14 mouse cellular contexts compared by ENCODE assay signal in the genomic region with DNA sequence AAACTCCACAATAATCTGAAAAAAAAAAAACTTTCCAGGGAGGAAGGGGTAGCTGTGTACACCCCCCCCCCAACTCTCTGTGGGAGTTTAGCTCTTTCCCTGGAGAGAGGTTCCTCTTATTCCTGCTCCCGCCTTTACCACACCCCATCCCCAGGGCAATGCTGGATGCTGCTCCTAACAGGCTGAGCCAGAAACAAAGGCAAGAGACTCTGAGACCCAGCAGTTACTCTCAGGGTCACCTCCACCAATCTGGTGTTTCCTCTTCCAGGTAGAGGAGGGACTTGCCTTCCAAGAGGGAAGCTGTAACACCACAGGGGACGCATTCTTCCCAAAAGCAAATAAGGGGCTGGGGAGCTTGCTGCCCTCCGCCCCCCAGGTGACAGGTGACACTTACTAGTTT. TPM values are rescaled to one million over a fixed set of nuclear protein-coding genes. Genes with fewer than 3 reads are reported as not detected.
DNase-seq lines count a peak whose midpoint lies in the region; ATAC-seq and TF ChIP-seq lines count a peak whose summit lies in the region.
"Had no signal": no experiment of that assay in that cellular context is flagged by ENCODE, and none has a peak within 500 bp of the region (broad histone marks: within the 10 kb centered on the region; RNA-seq: fewer than 3 reads in every experiment).

No protein-coding gene starts in this region.

- H3K4me2 ChIP-seq in intestine, embryonic 14.5 days (ENCODE audit: low read length): no peak overlapping the region; the same call in 1 of the 2 replicates
- no peak overlapping the region for H3K4me2 ChIP-seq in intestine, postnatal 0 days (replicated peaks; ENCODE audit: low read depth)
- peak overlapping the region; percentile 78 for H3K4me2 ChIP-seq in hindbrain, embryonic 15.5 days

- H3K9ac ChIP-seq in intestine, embryonic 14.5 days (ENCODE audit: low read length): peak overlapping the region; percentile 71; the same call in 1 of the 2 replicates
- H3K9ac ChIP-seq in intestine, postnatal 0 days (ENCODE audit: low read depth, low read length): no peak overlapping the region
- H3K9ac ChIP-seq in hindbrain, embryonic 15.5 days: no peak overlapping the region

- no peaks in the 10 kb centered on the region for H3K27me3 ChIP-seq in intestine, embryonic 14.5 days (replicated peaks; ENCODE audit: control insufficient read depth, insufficient read depth, low read length)
- H3K27me3 ChIP-seq in intestine, postnatal 0 days (replicated peaks; ENCODE audit: control insufficient read depth, insufficient read depth, low read length): no peaks in the 10 kb centered on the region
- H3K27me3 ChIP-seq in E14TG2a.4 (ENCODE audit: insufficient read depth, low read length): no peaks in the 10 kb centered on the region
- no peaks in the 10 kb centered on the region for H3K27me3 ChIP-seq in hindbrain, embryonic 15.5 days
- H3K27me3 ChIP-seq: CH12.LX had no signal

- no peak overlapping the region for H3K27ac ChIP-seq in intestine, embryonic 14.5 days (ENCODE audit: low read depth)
- H3K27ac ChIP-seq in intestine, postnatal 0 days (ENCODE audit: low read depth, low read length): no peak overlapping the region
- H3K27ac ChIP-seq in hindbrain, embryonic 15.5 days (replicated peaks): no peak overlapping the region

- ATAC-seq in intestine, embryonic 14.5 days (replicated peaks; ENCODE audit: low FRiP score, low TSS enrichment, low read depth): no peak
- ATAC-seq in intestine, postnatal 0 days: no peak
- no peak for ATAC-seq in hindbrain, embryonic 15.5 days (ENCODE audit: low FRiP score, low read depth)
- no peak for ATAC-seq in erythroblast, adult 5-6 weeks (replicated peaks; ENCODE audit: low FRiP score, poor library complexity, severe bottlenecking)

- peaks cover 52% of the 10 kb centered on the region for H3K36me3 ChIP-seq in intestine, embryonic 14.5 days (ENCODE audit: control insufficient read depth, insufficient read depth, low read length)
- H3K36me3 ChIP-seq in intestine, postnatal 0 days (ENCODE audit: control insufficient read depth, insufficient read depth): peaks cover 46% of the 10 kb centered on the region
- H3K36me3 ChIP-seq in E14TG2a.4 (ENCODE audit: insufficient read depth, low read length): peaks cover 47% of the 10 kb centered on the region
- peaks cover 42% of the 10 kb centered on the region for H3K36me3 ChIP-seq in hindbrain, embryonic 15.5 days

- H3K4me3 ChIP-seq in intestine, embryonic 14.5 days (ENCODE audit: low read depth, low read length): no peak overlapping the region
- no peak overlapping the region for H3K4me3 ChIP-seq in intestine, postnatal 0 days (ENCODE audit: low read depth, low read length)
- H3K4me3 ChIP-seq in E14TG2a.4 (replicated peaks; ENCODE audit: low read length): peak overlapping the region; percentile 98
- H3K4me3 ChIP-seq in hindbrain, embryonic 15.5 days: peak overlapping the region; percentile 64; the same call in 1 of the 2 replicates

- no peaks in the 10 kb centered on the region for H3K9me3 ChIP-seq in intestine, embryonic 14.5 days (ENCODE audit: control insufficient read depth, low read length)
- H3K9me3 ChIP-seq in intestine, postnatal 0 days (ENCODE audit: control insufficient read depth): no peaks in the 10 kb centered on the region
- H3K9me3 ChIP-seq in E14TG2a.4 (ENCODE audit: low read length): no peaks in the 10 kb centered on the region
- no peaks in the 10 kb centered on the region for H3K9me3 ChIP-seq in hindbrain, embryonic 15.5 days

- DNase-seq in intestine, embryonic 14.5 days (ENCODE audit: low spot score): no peak
- DNase-seq in ZHBTc4 (ENCODE audit: low read depth, low spot score) (peak; percentile 89), MN1 (ENCODE audit: low spot score) (no peak)
- DNase-seq in frontal cortex, postnatal 14 days (ENCODE audit: low spot score in 2 of 2): no peak
- DNase-seq: heart, adult 18-20 months; kidney, adult 2 months; thymus, postnatal 14 days had no signal

- 77% methylated on average over 3 of the region's 3 CpGs for WGBS in intestine, embryonic 14.5 days
- 70% methylated on average over 3 of the region's 3 CpGs for WGBS in intestine, postnatal 0 days
- WGBS in hindbrain, embryonic 15.5 days: 83% methylated on average over 3 of the region's 3 CpGs

- H3K4me1 ChIP-seq in intestine, embryonic 14.5 days (replicated peaks; ENCODE audit: control insufficient read depth, insufficient read depth, low read length): peaks cover 12% of the 10 kb centered on the region
- peaks cover 7% of the 10 kb centered on the region for H3K4me1 ChIP-seq in intestine, postnatal 0 days (replicated peaks; ENCODE audit: control insufficient read depth, insufficient read depth, low read length)
- peaks cover 42% of the 10 kb centered on the region for H3K4me1 ChIP-seq in E14TG2a.4 (replicated peaks; ENCODE audit: low read depth, low read length)
- H3K4me1 ChIP-seq in hindbrain, embryonic 15.5 days (replicated peaks): peaks cover 25% of the 10 kb centered on the region

- no peak for TF ChIP-seq CTCF in intestine, postnatal 0 days (IDR thresholded peaks at IDR 0.05; ENCODE audit: low read depth)
- no peak for TF ChIP-seq CTCF in E14TG2a.4 (conservative IDR thresholded peaks at IDR 0.05; ENCODE audit: low read length)

RNA-seq across cellular contexts. Expression of a gene that starts 2.2 kb away (rescaled TPM):
- polyA plus RNA-seq in intestine, embryonic 14.5 days (2014; fragmentation: Nextera tagmentation; extraction: Ambion mirVana): not detected in 2 replicates
- not detected in 2 replicates for polyA plus RNA-seq in intestine, postnatal 0 days (2015; fragmentation: Nextera tagmentation; extraction: Ambion mirVana)
- polyA plus RNA-seq in hindbrain, embryonic 15.5 days (2015; fragmentation: Nextera tagmentation; extraction: Ambion mirVana): 0.56 and 0.64 TPM in 2 replicates
- total RNA-seq in erythroblast, adult 5-6 weeks (2015; ENCODE audit: low replicate concordance): not detected in 2 replicates
- total RNA-seq in erythroblast, adult 5-6 weeks (2017; ENCODE audit: low replicate concordance): not detected in 2 replicates
- total RNA-seq: adrenal gland, adult 18-20 months; CH12.LX; heart, adult 18-20 months had no signal
- polyA plus RNA-seq: kidney, adult 2 months; spleen, adult 2 months had no signal

RNA-seq across cellular contexts. Expression of a gene that starts 6.4 kb away (rescaled TPM):
- 97.0 and 101 TPM in 2 replicates for polyA plus RNA-seq in intestine, embryonic 14.5 days (2014; fragmentation: Nextera tagmentation; extraction: Ambion mirVana)
- 50.3 and 57.0 TPM in 2 replicates for polyA plus RNA-seq in intestine, postnatal 0 days (2015; fragmentation: Nextera tagmentation; extraction: Ambion mirVana)
- polyA plus RNA-seq in hindbrain, embryonic 15.5 days (2015; fragmentation: Nextera tagmentation; extraction: Ambion mirVana): 107 and 110 TPM in 2 replicates
- 3.6 and 4.2 TPM in 2 replicates for total RNA-seq in erythroblast, adult 5-6 weeks (2015; ENCODE audit: low replicate concordance)
- total RNA-seq in erythroblast, adult 5-6 weeks (2017; ENCODE audit: low replicate concordance): 6.2 and 9.6 TPM in 2 replicates

RNA-seq across cellular contexts. Expression of a gene that starts 16.5 kb away (rescaled TPM):
- polyA plus RNA-seq in intestine, embryonic 14.5 days (2014; fragmentation: Nextera tagmentation; extraction: Ambion mirVana): 736 and 800 TPM in 2 replicates
- polyA plus RNA-seq in intestine, postnatal 0 days (2015; fragmentation: Nextera tagmentation; extraction: Ambion mirVana): 1,149 and 1,162 TPM in 2 replicates
- polyA plus RNA-seq in hindbrain, embryonic 15.5 days (2015; fragmentation: Nextera tagmentation; extraction: Ambion mirVana): 713 and 784 TPM in 2 replicates
- 131 and 231 TPM in 2 replicates for total RNA-seq in erythroblast, adult 5-6 weeks (2015; ENCODE audit: low replicate concordance)
- 82.2 and 158 TPM in 2 replicates for total RNA-seq in erythroblast, adult 5-6 weeks (2017; ENCODE audit: low replicate concordance)

RNA-seq across cellular contexts. Expression of a gene that starts 24.8 kb away (rescaled TPM):
- polyA plus RNA-seq in intestine, embryonic 14.5 days (2014; fragmentation: Nextera tagmentation; extraction: Ambion mirVana): 0.39 and 0.55 TPM in 2 replicates
- polyA plus RNA-seq in intestine, postnatal 0 days (2015; fragmentation: Nextera tagmentation; extraction: Ambion mirVana): 0.65 and 0.87 TPM in 2 replicates
- polyA plus RNA-seq in hindbrain, embryonic 15.5 days (2015; fragmentation: Nextera tagmentation; extraction: Ambion mirVana): 0.34 TPM in 1 of 2 replicates, not detected in the other
- total RNA-seq in erythroblast, adult 5-6 weeks (2015; ENCODE audit: low replicate concordance): not detected in 2 replicates
- not detected in 2 replicates for total RNA-seq in erythroblast, adult 5-6 weeks (2017; ENCODE audit: low replicate concordance)
- total RNA-seq: CH12.LX had no signal

RNA-seq across cellular contexts. Expression of a gene that starts 53.8 kb away (rescaled TPM):
- 0.46 and 0.72 TPM in 2 replicates for polyA plus RNA-seq in intestine, embryonic 14.5 days (2014; fragmentation: Nextera tagmentation; extraction: Ambion mirVana)
- polyA plus RNA-seq in intestine, postnatal 0 days (2015; fragmentation: Nextera tagmentation; extraction: Ambion mirVana): 0.24 and 0.70 TPM in 2 replicates
- polyA plus RNA-seq in hindbrain, embryonic 15.5 days (2015; fragmentation: Nextera tagmentation; extraction: Ambion mirVana): 1.4 and 1.5 TPM in 2 replicates
- not detected in 2 replicates for total RNA-seq in erythroblast, adult 5-6 weeks (2015; ENCODE audit: low replicate concordance)
- total RNA-seq in erythroblast, adult 5-6 weeks (2017; ENCODE audit: low replicate concordance): 0.17 and 0.70 TPM in 2 replicates

Comparison
In these comparisons a context has a peak if more than half of its experiments do, and no peak if none do; other contexts are left out.
1. H3K4me3 ChIP-seq: peak in E14TG2a.4 (single experiment) and hindbrain, embryonic 15.5 days (single experiment); none in intestine, embryonic 14.5 days (single experiment) and intestine, postnatal 0 days (single experiment).